Comparison of ENCODE assay signal across 20 mouse cellular contexts in genomic region chr4:149604518-149604917, GRCm38 (mm10). TPM values are rescaled to one million over a fixed set of nuclear protein-coding genes. Genes with fewer than 3 reads are reported as not detected.
DNase-seq lines count a peak whose midpoint lies in the region; ATAC-seq and TF ChIP-seq lines count a peak whose summit lies in the region.
"Had no signal": no experiment of that assay in that cellular context is flagged by ENCODE, and none has a peak within 500 bp of the region (broad histone marks: within the 10 kb centered on the region; RNA-seq: fewer than 3 reads in every experiment).

No protein-coding gene starts in this region.

- no peaks in the 10 kb centered on the region for H3K27me3 ChIP-seq in hindbrain, postnatal 0 days (ENCODE audit: insufficient read depth, low read length)
- no peaks in the 10 kb centered on the region for H3K27me3 ChIP-seq in hindbrain, embryonic 16.5 days (replicated peaks; ENCODE audit: control insufficient read depth, insufficient read depth, low read length)
- H3K27me3 ChIP-seq in ES-Bruce4 (ENCODE audit: control insufficient read depth, insufficient read depth, low read length, poor library complexity, severe bottlenecking) = no peaks in the 10 kb centered on the region
- H3K27me3 ChIP-seq: forebrain, embryonic 13.5 days; lung, embryonic 15.5 days had no signal

- H3K4me3 ChIP-seq in hindbrain, postnatal 0 days (ENCODE audit: low read length) = no peak overlapping the region
- H3K4me3 ChIP-seq in hindbrain, embryonic 16.5 days (ENCODE audit: low read length) = no peak overlapping the region
- no peak overlapping the region for H3K4me3 ChIP-seq in lung, adult 2 months (replicated peaks; ENCODE audit: extremely low read depth, low read depth, low read length)
- H3K4me3 ChIP-seq in ES-Bruce4 (ENCODE audit: low read depth, low read length) = no peak overlapping the region
- H3K4me3 ChIP-seq: forebrain, embryonic 13.5 days; limb, embryonic 10.5 days; lung, embryonic 15.5 days; megakaryocyte, embryonic 14.5 days had no signal

- H3K9me3 ChIP-seq in hindbrain, postnatal 0 days (ENCODE audit: low read length) = no peaks in the 10 kb centered on the region
- no peaks in the 10 kb centered on the region for H3K9me3 ChIP-seq in hindbrain, embryonic 16.5 days (ENCODE audit: control insufficient read depth, low read length)
- H3K9me3 ChIP-seq in ES-Bruce4 (replicated peaks; ENCODE audit: control insufficient read depth, insufficient read depth, low read length, poor library complexity, severe bottlenecking) = no peaks in the 10 kb centered on the region
- H3K9me3 ChIP-seq: forebrain, embryonic 13.5 days; limb, embryonic 10.5 days; lung, embryonic 15.5 days had no signal

- H3K36me3 ChIP-seq in hindbrain, postnatal 0 days (ENCODE audit: insufficient read depth, low read length) = no peaks in the 10 kb centered on the region
- no peaks in the 10 kb centered on the region for H3K36me3 ChIP-seq in hindbrain, embryonic 16.5 days (ENCODE audit: control insufficient read depth, insufficient read depth, low read length)
- no peaks in the 10 kb centered on the region for H3K36me3 ChIP-seq in ES-Bruce4 (ENCODE audit: control insufficient read depth, insufficient read depth, low read length, poor library complexity, severe bottlenecking)
- H3K36me3 ChIP-seq: lung, embryonic 15.5 days had no signal

- no peak for TF ChIP-seq POLR2A in lung, adult 2 months (IDR thresholded peaks at IDR 0.05; ENCODE audit: borderline replicate concordance, extremely low read depth, low read depth, low read length)
- no peak for TF ChIP-seq POLR2A in ES-Bruce4 (IDR thresholded peaks at IDR 0.05; ENCODE audit: insufficient read depth, low read length)

- TF ChIP-seq EP300 in ES-Bruce4 (IDR thresholded peaks at IDR 0.05; ENCODE audit: insufficient read depth, low read depth, low read length) = no peak

- no peak overlapping the region for H3K27ac ChIP-seq in hindbrain, postnatal 0 days
- H3K27ac ChIP-seq in hindbrain, embryonic 16.5 days (ENCODE audit: low read depth, low read length) = no peak overlapping the region
- no peak overlapping the region for H3K27ac ChIP-seq in ES-Bruce4 (ENCODE audit: insufficient read depth, low read length)
- H3K27ac ChIP-seq: forebrain, embryonic 13.5 days; limb, embryonic 10.5 days; lung, embryonic 15.5 days had no signal

- no peak overlapping the region for H3K4me2 ChIP-seq in hindbrain, postnatal 0 days (ENCODE audit: low read depth, low read length)
- H3K4me2 ChIP-seq in hindbrain, embryonic 16.5 days (ENCODE audit: low read length) = no peak overlapping the region
- H3K4me2 ChIP-seq: forebrain, embryonic 13.5 days; lung, embryonic 15.5 days had no signal

- peak; percentile 49 for TF ChIP-seq CTCF in hindbrain, postnatal 0 days (IDR thresholded peaks at IDR 0.05; ENCODE audit: low read depth)
- TF ChIP-seq CTCF in lung, adult 2 months (IDR thresholded peaks at IDR 0.05; ENCODE audit: insufficient read depth, low read length) = peak; percentile 14; the same call in 1 of the 2 replicates
- TF ChIP-seq CTCF in ES-Bruce4 (IDR thresholded peaks at IDR 0.05; ENCODE audit: low read depth, low read length) = peak; percentile 67

- 79% methylated on average over 3 of the region's 3 CpGs for WGBS in hindbrain, postnatal 0 days
- 80% methylated on average over 3 of the region's 3 CpGs for WGBS in hindbrain, embryonic 16.5 days
- WGBS in lung, adult 2 months = 84% methylated on average over 3 of the region's 3 CpGs

- no peak for DNase-seq in hindbrain, postnatal 0 days (ENCODE audit: low spot score)
- DNase-seq in lung, adult 2 months = no peak
- no peak for DNase-seq in lung, postnatal 14 days
- peak; percentile 74 for DNase-seq in R1 (ENCODE audit: low read depth, low spot score)
- no peak for DNase-seq in ovary, postnatal 10 days (ENCODE audit: low spot score)
- no peak for DNase-seq in gastrocnemius, adult 8-10 months (ENCODE audit: low spot score in 2 of 2)
- DNase-seq: adrenal gland, adult 8-10 months; gastrocnemius, postnatal 10 days; heart, postnatal 36 days; kidney, postnatal 14 days; layer of hippocampus, postnatal 36 days; retina, postnatal 1 day; thymus, postnatal 25 days had no signal

- ATAC-seq in hindbrain, postnatal 0 days = no peak
- no peak for ATAC-seq in hindbrain, embryonic 16.5 days
- ATAC-seq: forebrain, embryonic 13.5 days; inflammation-experienced regulatory T-cells, adult 6 months had no signal

- H3K4me1 ChIP-seq in hindbrain, postnatal 0 days (ENCODE audit: insufficient read depth, low read length) = peaks cover 6% of the 10 kb centered on the region
- peaks cover 39% of the 10 kb centered on the region for H3K4me1 ChIP-seq in hindbrain, embryonic 16.5 days (ENCODE audit: control insufficient read depth, insufficient read depth, low read depth, low read length)
- H3K4me1 ChIP-seq in lung, adult 2 months (ENCODE audit: control insufficient read depth, insufficient read depth, low read length) = peaks cover 10% of the 10 kb centered on the region
- H3K4me1 ChIP-seq in ES-Bruce4 (ENCODE audit: control insufficient read depth, insufficient read depth, low read length) = peaks cover 2% of the 10 kb centered on the region

- no peak overlapping the region for H3K9ac ChIP-seq in hindbrain, postnatal 0 days (replicated peaks; ENCODE audit: low read length)
- H3K9ac ChIP-seq in hindbrain, embryonic 16.5 days (ENCODE audit: low read depth, low read length) = no peak overlapping the region
- no peak overlapping the region for H3K9ac ChIP-seq in ES-Bruce4 (ENCODE audit: low read depth, poor library complexity, severe bottlenecking)
- H3K9ac ChIP-seq: forebrain, embryonic 13.5 days; lung, embryonic 15.5 days had no signal

RNA-seq across cellular contexts. Expression of gene Clstn1, which starts 18.2 kb away (rescaled TPM):
- 590 and 603 TPM in 2 replicates for total RNA-seq in hindbrain, postnatal 0 days (2014; rRNA removed)
- 193 and 206 TPM in 2 replicates for polyA plus RNA-seq in hindbrain, postnatal 0 days (2015; fragmentation: Nextera tagmentation; extraction: Ambion mirVana)
- 60.4 and 66.6 TPM in 2 replicates for polyA plus RNA-seq in hindbrain, embryonic 16.5 days (2015; fragmentation: Nextera tagmentation; extraction: Ambion mirVana)
- 93.8 and 111 TPM in 2 replicates for polyA plus RNA-seq in lung, adult 2 months (2012; rRNA removed)
- 59.2 and 60.5 TPM in 2 replicates for polyA plus RNA-seq in ES-Bruce4 (2011; ENCODE audit: insufficient read depth, insufficient read length, low read depth, missing spikeins)
- total RNA-seq in gastrocnemius, adult 8-10 months (2022) = 10 to 100 TPM; 17.1 to 25.6 (median 24.8) TPM

Comparison
In these comparisons a context has a peak if more than half of its experiments do, and no peak if none do; other contexts are left out.
1. CTCF ChIP-seq: peak in every context shown above with its lines; median percentile 67 in ES-Bruce4; 49 in hindbrain, postnatal 0 days; 14 in lung, adult 2 months.